Mouse (Mus musculus) heart, postnatal 4 days (tissue): Measurements from ENCODE around the gene Igbp1. TPM values are rescaled to one million over a fixed set of nuclear protein-coding genes. Genes with fewer than 3 reads are reported as not detected.
A peak's percentile ranks its signal among the peaks of the same experiment; 100 is the strongest.

Experiments
- DNase-seq: peaks from one replicate; pipeline ENCODE4 v3.0.0; 2021
- total RNA-seq, 2 experiments: library from RNA; stranded (reverse); gene quantifications; 2 replicates each; pipeline ENCODE4 v1.2.3; 2021

The Igbp1 gene
- 10 to 100 TPM; 44.6 to 46.4 TPM for total RNA-seq

GRCm38 (mm10) chrX:100494068-100494978 is at the start of gene Igbp1:
Gene Igbp1, plus strand, starts transcription at chrX:100494291.
- DNase-seq = peak; percentile 80

GRCm38 (mm10) chrX:100468047-100468446 is 26.0 kb upstream of the Igbp1 start:
- DNase-seq = no peak

DNA sequence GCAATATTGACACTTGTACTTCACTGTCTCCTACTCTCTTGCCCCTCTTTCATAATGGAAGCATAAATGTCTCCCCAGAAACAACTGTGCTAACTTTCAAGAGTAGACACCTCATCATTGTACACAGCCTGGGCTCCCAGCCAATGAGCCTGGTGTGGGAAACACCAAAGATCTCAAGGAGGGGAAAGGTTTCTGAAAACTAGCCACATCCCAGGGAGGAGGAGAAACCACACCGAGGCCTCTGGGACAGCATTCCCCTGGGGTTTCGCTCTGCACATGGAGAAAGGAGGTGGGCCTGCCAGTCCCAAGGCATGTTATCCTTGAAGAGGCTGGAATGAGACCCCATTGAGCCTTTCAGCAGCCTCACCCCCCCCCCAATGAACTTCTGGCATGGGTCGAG is 24.0 kb upstream of the Igbp1 start:
- DNase-seq = no peak

DNA sequence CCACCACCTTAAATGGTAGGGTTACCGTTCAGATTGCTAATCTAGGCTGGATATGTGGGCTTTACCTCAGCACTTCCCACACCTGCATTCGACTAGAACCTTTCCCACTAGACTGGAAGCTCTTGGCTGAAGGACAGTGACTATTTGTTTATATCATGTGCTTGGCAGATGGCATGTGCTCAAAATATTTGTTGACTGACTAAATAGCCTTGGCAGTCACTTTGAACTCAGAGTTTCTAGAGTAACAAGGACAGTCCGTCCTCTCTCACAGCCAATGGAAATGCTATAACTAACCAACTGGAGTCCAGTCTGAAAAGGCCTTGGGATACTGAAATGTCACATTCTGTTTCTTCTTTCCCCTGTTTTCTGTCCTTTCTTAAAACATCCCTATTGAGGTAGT is 22.6 kb upstream of the Igbp1 start:
- no peak for DNase-seq

DNA sequence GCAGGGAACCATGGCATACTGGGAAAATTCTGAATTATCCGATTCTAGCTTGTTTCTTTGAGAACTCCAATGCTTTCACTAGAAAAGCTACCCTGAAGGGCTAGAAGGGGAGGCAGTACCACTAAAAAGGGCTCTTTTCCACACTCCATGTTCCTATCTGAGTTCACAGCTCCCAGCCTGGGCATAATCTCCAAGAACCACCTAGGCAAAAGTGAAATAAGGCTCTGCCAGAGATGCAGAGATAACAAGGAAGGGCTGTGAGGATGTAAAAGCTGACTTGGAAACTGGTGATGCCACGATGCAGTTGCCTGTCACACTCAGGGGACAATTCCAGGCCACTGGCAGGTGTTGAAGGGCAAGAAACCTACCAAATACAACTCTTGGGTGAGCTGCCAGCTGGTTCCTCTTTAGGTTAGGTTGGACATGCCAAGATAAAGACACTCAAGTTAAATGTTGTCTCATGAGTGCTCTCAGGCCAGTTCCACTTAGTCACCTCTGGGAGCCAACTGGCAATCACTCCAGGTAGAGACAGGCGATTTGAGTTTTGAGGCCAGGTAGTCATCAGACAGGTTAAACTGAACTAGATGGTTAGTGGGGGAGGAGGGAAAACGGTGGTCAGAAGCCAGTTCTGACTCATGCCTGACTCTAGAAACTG is 18.4 kb upstream of the Igbp1 start:
- DNase-seq = no peak

- peak; percentile 72 for DNase-seq
These were observed 13.8 kb upstream of the Igbp1 start for GRCm38 (mm10) chrX:100480317-100480716.

DNA sequence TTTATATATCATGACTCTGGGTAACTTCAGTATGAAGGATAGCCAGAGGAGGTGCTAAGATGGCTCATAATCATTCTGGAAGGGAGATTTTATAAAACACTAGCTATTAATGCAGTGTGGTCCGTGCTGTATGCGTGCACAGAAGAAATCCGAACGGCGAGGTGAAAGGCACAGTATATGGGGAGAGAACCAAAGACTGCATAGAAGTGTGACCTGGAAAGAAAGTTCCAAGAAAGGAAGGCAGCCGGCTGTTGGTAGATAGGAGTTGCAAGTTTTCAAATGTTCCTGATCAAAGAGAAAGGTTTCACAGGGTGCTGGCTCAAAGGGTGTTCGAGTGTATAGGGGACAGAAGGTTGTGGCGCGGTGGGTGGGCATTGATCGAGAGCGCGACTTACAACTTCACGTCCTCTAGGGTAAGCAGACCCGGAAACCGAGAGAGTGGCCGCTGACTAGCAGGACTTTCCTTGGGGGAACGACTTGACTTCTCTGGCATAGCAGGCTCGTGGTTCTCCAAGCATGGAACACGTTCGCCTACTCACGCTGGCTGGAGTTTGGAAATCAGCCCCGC is 507 bp upstream of the Igbp1 start:
- DNase-seq = no peak

DNA sequence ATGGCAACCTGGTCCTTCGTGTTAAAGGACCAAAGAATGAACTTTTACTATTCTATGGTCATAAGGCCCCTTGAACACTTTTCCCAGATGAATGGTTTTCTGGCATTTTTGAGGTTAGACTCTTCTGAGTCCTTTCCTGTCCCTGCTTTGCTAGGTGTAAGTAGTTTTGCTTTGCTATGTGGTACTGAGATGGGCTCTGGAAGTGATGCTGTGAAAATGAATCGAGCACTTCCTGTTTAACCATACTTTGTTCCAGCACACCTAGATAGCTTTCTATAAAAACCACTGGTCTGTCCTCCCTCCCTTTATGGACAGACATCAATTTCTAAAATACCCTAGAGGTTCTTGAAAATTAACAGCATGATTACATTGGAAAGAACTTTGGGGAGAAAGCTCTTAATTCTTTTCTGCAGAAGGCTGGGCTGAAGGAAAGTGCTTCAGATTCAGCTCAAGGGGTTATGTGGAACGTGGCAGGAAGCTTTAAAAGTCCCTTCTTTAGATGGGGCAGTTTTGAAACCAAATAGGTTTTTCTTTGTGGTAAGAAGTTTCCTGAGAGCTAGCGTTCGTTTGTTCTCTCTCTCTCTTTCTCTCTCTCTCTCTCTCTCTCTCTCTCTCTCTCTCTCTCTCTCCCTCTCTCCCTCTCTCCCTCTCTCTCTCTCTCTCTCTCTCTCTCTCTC is 10.2 kb downstream of the Igbp1 start:
- no peak for DNase-seq

DNA sequence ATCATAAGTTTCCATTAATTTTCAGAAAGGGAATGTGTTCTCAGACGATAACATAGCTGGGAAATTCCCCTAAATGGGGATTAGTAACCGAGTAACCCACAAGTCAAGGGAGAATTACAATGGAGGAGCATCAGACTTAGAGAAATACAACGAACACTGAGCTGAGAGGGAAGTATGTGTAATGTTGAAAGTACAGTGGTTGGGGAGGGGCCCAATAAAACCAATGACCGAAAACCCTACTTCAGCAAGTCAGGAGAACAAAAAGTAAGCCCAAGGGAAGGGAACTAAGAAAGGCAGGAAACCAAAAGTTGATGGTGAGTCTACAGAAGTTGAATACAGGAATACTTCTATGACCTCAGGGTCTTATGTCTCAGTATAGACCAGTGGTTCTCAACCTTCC is 14.1 kb downstream of the Igbp1 start:
- DNase-seq = no peak

DNA sequence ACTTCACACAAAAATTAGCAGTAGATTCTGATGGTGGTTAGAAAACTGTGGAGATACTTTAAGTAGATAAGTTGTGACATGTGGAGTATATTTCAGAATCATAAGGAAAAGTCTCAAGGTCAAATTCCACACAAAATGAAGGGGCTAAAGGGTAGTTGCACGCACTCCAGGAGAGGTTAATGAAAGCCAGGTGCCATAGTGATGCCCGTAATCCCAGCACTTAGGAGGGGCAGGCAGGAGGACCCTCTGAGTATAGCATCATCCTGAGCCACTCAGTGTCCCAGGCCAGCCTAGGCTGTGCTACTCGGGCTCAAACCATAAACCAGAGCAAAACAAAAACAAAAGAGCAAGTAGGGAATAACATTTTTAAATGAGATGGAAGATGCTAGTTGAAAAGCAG is 15.8 kb downstream of the Igbp1 start:
- no peak for DNase-seq

GRCm38 (mm10) chrX:100516683-100517082 is 22.6 kb downstream of the Igbp1 start:
- no peak for DNase-seq

- DNase-seq = no peak
These were observed 23.5 kb downstream of the Igbp1 start for GRCm38 (mm10) chrX:100517626-100518025.

GRCm38 (mm10) chrX:100518532-100518931 is 24.4 kb downstream of the Igbp1 start:
- DNase-seq = no peak

GRCm38 (mm10) chrX:100524471-100524870 is 30.4 kb downstream of the Igbp1 start, which contains the start of gene Dgat2l6:
Gene Dgat2l6, plus strand, starts transcription at chrX:100524838.
- no peak for DNase-seq

- DNase-seq = no peak
These were observed 61.9 kb downstream of the Igbp1 start for GRCm38 (mm10) chrX:100556026-100556425.

DNA sequence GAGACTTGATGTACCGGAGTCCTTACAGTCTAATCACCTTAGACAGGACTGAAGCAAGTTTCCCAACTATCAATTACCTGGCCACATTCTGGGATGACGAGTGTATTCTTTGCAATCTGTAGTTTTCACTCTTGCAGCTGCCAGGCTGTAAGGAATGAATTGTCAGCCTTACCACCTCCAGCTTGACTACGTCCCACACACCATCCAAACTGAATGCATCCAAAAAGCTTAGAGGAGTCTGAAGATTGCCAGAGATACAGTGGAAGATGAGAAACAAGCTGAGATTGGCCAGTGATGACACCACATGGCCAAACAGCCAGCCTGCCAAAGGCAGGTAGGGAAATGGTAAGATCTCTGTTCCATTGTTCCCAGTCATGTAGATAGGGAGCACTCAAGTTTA is 71.6 kb downstream of the Igbp1 start:
- DNase-seq = no peak

Other genes with a start within 250 kb of the Igbp1 start
- gene Otud6a, start 65.3 kb upstream of the Igbp1 start, total RNA-seq = not detected
- not detected for gene Awat2, start 51.6 kb upstream of the Igbp1 start, total RNA-seq
- not detected for gene Dgat2l6, start 30.5 kb downstream of the Igbp1 start, total RNA-seq
- not detected for gene Awat1, start 78.0 kb downstream of the Igbp1 start, total RNA-seq
- not detected for gene P2ry4, start 100.6 kb downstream of the Igbp1 start, total RNA-seq
- gene Arr3, start 111.2 kb downstream of the Igbp1 start, total RNA-seq = not detected
- 10 to 100 TPM; 29.3 to 32.1 TPM for gene Kif4, start 131.4 kb downstream of the Igbp1 start, total RNA-seq
- 10 to 100 TPM; 36.5 to 42.0 TPM for gene Pdzd11, start 132.3 kb downstream of the Igbp1 start, total RNA-seq
- gene Gdpd2, start 235.6 kb downstream of the Igbp1 start, total RNA-seq = under 1 TPM; 0.32 to 0.41 TPM